Mouse (Mus musculus) heart, adult 18-20 months (tissue): Measurements from ENCODE around the gene Slc22a18. TPM values are rescaled to one million over a fixed set of nuclear protein-coding genes. Genes with fewer than 3 reads are reported as not detected.
A peak's percentile ranks its signal among the peaks of the same experiment; 100 is the strongest.
"Not testable (repeated sequence)": the region's sequence is repeated elsewhere in the genome, so short reads cannot be mapped to it uniquely, and the experiment has no call there.

ENCODE experiments used
- DNase-seq, 2 experiments: peaks; one replicate each; pipeline ENCODE4 v3.0.0; 2021 to 2022; ENCODE audit warnings: mixed read lengths in 1 of 2
- total RNA-seq, 2 experiments: library from RNA; stranded (reverse); gene quantifications; 2 replicates each; pipeline ENCODE4 v1.2.3; 2021

Slc22a18 gene
- total RNA-seq, 2 experiments from 2014 or later, result 0.50 to 0.87 TPM

DNA sequence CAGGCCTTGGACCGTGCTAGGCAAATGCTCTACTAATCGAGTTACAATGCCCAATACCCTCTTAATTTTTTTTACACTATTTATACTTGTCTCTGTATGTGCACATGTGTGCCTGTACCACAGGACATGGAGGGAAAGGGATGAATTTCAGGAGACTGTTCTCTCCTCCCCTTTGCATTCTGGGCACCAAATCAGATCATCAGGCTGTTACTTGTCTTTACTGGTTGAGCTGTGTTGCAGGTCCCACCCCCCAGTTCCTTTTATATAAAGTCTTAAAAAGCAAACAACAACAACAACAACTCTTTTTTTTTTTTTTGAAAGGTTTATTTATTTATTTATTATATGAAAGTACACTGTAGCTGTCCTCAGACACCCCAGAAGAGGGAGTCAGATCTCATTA is 31.9 kb downstream of the Slc22a18 start:
- DNase-seq, result no peak

DNA sequence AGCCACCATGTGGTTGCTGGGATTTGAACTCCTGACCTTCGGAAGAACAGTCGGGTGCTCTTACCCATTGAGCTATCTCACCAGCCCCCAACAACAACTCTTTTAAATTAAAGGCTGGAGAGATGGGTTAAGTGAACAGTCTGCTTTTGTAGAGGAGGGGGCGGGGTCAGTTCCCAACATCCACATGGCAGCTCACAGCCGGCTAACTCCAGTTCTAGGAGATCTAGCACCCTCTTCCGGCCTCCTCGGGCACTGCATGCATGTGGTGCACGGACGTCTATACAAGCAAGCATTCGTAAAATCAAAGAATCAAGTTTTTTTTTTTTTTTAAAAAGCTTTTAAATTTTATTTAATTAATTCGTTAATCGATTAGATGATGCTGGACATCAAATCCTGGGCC is 32.3 kb downstream of the Slc22a18 start:
- peak; percentile 68 to 89 for DNase-seq

DNA sequence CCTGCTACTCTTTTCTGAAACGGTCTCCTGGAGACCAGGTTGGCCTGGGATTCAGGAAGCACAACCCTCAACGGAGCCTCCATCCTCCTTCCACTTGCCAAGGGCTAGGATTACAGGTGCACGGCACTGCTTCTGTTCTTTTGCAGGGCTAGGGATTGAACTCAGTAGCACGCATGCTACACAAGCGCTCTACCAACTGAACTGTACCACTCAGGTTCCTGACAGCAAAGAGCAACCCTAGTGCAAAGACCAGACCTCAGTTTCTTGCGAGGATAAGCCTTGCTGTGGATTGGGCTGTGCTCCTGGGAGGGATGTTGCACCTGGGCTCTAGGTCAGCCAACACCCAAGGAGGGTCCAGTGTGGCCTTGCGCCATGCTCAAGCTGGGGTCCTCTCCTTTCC is 32.7 kb downstream of the Slc22a18 start:
- no peak for DNase-seq

DNA sequence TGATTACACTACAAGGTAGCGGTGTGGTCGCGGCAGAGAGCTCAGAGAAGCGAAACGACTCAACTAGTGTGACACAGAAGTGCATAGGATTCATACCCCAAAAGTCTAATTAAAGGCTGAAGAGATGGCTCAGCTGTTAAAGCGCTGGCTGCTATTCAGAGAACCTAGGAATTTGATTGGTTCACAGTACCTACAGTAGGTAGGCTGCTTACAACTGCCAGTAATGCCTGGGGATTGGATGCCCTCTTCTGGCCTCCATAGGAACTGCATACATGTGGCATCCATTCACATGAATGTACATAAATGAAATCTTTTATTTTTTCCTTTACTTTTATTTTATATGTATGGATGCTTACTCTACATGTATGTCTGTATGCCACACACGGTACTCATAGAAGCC is 33.1 kb downstream of the Slc22a18 start:
- peak; percentile 23 to 70 for DNase-seq

DNA sequence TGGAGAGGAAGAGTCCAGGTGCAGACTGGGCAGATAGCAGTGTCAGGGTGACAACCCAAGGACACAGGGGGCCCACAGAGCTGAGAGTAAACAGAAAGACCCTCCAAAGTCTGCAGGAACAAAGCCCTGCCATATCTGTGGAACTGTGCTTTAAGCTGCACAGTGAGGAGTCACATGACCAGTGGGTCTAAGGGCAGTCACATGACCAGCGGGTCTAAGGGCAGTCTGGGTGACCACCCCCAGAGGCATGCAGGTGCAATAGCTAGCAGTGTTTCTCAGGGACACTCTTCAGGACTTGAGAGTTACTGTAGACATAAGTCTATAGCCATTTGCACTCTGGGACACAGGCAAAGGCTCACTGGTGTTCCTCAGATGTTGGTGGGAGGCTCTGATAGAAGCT is 36.0 kb downstream of the Slc22a18 start:
- DNase-seq, result no peak

DNA sequence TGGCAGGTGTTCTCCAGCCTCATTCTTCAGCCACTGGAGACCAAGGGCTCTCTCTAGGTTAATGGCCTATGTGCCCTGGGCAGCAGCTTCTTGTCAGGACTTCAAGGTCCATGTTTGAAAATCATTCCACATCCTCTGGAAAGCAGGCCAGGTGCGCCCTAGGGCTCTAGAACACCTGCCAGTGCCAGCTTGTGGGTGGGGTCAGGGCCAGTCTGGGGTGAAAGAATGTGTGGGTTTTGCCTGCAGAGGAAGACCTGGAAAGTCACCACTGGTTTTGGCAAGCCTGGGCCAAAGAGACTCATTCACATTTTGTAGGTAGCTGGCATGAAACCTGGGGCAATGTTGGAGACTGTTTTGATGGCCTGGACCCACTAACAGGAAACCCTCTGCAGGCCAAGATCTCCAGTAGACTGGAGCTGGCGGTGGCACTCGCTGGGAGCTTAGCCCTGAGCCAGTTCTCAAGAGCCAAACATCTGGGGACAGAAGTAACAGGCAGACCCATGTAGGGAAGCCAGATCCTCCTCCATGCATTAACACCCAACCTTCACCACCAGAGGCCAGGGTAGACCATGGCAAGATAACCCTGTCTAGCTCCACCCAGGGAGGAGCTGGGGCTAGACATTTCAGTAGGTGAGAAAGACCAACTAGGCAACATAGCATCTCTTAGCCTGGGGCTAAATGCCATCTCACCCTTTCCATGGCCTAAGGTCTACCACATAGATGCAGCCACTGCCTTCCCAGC is 37.2 kb downstream of the Slc22a18 start:
- no peak for DNase-seq

DNA sequence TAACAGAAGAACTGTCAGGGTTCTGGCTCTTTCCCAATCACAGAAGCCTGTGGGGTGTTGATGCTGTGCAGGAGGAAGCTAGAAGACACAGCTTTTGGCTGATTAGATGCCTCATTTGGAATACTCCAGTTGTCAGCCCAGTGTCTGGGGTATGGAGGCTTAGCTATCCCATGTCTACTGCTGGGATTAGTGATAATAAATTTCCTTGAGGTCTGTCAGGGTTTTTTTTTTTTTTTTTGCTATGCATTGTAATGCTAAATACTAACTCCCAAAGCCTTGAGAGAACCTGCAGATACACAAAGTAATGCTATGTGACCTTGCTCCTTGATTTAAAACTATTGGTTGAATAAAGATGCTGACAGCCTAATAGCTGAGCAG is 37.8 kb downstream of the Slc22a18 start:
- DNase-seq, result no peak

DNA sequence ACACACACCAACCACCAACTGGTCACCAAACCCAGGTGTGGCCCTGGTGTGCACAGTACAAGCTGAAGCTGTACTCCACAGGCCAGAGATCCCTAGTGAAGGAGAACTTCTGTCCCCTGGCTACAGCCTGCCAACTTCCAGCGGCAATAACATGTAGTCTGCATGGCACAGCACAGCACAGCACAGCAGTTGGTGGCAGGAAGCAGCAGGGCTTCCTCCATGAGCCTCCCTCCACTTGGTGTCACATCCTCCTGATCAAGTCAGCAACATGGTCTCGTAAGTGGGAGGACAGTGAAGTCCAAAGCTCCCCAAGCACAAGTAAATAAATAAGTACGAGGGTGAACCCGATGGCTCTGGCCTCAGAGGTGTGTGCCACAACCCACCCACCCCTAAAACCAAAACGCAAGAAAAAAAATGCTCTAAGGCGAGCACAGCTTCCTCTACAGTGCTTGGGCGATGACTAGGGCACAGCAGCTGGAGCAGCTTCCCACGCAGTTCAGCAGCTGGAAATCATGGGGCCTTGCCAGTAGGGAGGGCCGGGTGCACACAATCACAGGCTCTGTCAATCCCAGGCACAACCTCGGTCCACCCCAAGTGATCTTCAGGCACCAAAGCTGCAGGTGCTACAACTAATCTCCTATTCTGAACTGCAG is 40.4 kb downstream of the Slc22a18 start:
- DNase-seq, result peak; percentile 63 to 67

DNA sequence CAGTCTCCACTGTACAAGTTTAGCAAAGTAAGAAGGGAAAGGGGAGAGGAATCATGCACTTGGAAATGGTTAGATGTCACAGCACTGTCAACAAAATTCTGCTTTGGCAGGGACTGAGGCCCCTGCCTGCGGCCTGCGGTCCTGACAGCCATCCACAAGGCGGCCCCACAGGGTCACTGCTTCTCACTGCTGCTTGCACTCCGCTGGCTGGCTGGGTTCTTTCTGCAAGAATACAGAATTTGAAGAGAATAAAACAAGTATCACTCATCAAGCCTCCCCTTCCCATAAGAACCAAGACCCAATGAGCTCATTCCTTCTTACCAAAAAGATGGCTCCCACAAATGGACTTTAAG is 40.9 kb downstream of the Slc22a18 start:
- DNase-seq, result peak in 1 of 2 experiments; percentile 15

DNA sequence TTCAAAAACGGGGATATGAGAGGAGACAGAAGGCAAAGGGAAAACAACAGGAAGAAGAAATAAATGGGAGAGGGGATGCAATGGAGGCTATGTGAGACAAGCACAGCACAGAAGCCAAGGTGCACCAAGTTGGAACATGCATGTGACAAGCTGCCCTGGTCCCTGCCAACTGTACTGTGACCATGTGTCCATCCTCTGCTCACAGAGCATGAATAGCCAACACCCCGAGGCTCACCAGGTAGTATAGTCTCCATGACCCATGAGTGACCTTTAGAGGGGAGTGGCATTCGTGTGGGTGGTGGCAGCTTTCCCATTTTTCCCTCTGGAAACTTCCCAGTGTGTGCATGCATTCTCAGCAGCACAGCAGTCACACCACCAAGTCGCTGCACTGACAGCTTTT is 45.8 kb downstream of the Slc22a18 start:
- no peak for DNase-seq

DNA sequence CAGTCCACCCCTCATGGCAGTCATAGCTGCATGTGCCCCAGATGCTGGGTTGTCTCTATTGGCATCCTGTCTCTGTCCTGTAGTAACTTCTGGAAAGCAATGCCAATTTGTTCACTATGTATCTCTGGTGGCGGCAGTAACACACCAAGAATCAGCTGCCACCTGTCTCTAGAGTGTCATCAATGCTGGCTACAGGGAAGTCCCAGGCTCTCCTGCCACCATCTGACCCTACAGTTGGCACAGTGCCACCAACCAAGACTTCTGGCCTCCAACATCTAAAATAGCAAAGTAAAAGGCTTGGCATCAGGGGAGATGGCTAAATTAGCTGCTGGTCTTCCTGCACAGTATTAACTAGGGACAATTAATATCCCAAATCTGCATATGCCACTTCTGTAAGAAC is 58.9 kb downstream of the Slc22a18 start:
- peak in 1 of 2 experiments; percentile 18 for DNase-seq

DNA sequence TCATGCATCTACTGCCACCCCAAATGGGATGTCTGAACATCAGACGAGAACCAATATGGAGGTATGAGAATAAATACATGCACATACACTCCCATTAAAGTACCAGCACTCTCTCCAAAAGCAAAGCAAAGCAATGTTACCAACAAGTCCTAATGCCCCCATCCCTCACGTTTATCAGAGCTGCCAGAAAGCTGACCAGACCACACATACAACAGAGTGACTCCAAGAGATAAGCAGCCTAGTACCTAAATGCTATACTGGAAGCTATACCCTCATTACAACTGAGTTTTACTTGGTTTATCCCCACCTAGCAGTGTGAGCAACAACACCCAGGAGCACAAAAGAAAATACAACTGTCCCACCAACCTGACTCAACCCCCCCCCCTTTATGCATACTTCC is 59.7 kb downstream of the Slc22a18 start:
- no peak for DNase-seq

DNA sequence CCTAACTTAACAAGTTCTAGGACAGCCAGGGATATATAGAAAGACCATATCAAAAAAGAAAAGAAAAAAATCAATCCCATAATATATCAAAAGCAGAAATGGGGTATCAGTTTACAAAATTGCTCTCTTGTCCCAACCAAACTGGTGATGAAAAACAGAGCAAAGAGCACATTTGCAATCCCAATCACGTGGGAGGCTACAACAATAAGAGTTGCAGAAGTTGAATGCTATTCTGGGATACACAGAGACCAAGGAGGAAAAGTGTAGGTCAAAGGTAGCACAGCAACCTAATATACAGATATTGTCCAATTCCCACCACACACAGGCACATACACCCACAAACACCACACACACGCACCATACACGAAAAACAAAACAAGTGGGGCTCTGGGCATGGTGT is 62.7 kb downstream of the Slc22a18 start:
- DNase-seq, result no peak

DNA sequence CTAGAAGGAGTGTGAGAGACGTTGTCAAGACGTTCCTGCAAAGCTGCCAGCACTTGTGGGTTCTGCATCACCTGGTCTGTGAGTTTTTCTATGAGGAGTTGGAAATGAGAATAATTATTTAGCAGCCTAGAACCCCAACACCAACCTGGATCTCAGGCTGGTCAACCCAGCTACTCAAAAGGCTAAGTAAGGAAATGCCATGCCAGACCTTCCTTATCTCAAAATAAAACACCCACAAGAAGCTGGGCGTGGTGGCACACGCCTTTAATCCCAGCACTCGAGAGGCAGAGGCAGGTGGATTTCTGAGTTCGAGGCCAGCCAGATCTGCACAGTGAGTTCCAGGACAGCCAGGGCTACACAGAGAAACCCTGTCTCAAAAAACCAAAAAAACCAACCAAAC is 64.7 kb downstream of the Slc22a18 start:
- not testable (repeated sequence) for DNase-seq

DNA sequence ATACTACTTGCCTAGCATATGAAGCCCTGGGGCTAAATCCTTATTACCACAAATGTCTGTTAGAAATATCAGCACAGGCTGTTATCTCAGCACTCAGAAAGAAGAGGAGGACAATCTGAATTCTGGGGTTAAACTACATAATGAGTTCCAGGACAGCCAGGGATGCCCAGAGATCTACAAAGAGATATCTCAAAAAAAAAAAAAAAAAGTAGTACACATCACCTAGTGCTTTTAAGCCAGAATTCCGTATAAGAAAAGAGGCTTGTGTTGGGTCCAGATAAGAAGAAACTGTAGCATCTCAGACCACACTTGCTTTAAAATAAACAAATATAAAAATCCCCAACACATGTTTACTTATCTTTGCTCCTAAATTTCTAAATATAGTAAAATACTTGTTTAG is 65.1 kb downstream of the Slc22a18 start:
- DNase-seq, result no peak

DNA sequence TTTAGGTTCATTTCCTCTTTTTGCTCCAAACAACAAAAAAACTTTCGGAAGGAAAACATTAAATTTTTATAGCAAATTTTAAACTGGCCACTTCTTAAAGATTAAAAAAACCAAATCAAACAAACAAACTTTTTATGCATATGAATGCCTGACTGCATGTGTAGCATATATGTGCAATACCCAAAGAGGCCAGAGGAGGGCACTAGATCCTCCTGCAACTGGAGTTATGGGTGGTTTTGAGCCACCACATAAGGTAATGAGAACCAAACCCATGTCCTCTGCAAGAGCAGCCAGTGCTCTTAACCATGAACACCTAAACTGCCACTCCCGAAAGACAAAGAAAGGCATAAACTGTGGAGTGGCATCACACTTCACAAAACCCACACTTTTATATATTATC is 70.8 kb downstream of the Slc22a18 start:
- DNase-seq, result peak in 1 of 2 experiments; percentile 42

DNA sequence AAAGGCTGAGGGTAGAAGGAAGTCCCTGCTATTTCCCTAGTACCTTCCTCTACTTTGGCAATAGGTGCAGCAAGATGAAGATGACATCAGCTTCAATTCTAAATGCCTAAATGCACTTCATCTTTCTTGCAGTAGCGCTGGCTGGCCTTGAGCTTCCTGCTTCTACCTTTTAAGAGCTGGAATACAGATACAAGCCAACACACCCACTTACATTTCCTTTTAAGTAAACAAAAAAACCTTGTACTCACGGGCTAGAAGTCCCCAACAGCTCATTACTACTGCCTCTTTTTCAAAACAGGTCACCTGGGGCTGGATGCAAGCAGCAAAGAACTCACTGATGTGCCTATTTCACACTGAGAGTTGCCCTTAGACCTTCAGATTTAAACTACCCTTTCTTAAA is 73.0 kb downstream of the Slc22a18 start:
- DNase-seq, result no peak

DNA sequence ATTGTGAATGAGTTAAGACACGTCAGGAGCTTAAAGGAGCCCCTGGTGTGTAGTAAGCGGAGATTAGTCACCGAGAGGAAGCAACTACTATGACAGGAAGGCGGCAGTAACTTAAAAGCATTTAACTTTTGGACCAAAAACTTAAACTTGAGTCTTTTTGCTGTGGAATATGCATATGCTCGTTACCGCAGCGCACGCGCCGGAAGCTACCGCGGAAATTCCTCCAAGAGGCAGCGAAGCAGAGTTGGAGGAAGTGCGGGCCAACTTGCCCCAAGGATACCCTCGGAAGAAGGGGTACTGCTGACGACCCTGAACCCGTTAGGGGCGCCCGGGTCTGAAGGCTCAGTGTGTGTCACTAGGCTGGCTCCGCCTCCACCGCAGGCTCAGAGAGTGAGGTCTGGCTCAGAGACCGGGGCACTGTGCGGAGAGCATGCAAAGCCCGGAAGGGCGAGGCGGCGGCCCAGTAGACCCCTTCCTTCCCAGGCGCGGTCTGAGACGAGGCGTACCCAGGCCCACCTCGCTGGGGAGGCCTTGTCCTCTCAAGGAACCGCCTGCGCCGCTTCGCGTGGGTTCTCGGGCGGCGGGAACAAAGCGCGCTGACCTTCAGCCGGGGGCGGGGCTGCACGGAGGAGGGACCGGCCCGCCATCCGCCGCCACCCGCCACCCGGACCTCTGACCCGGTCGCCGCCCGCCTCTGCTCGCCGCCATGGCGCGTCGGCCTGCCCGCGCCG is 74.9 kb downstream of the Slc22a18 start:
- no peak for DNase-seq

Other genes with a start within 250 kb of the Slc22a18 start
- gene Cdkn1c, start 12.7 kb upstream of the Slc22a18 start, total RNA-seq, result 10 to 100 TPM; 22.9 to 30.2 TPM
- gene Phlda2, start 29.4 kb downstream of the Slc22a18 start, total RNA-seq, result not detected
- 100 to 1,000 TPM; 185 to 191 TPM for gene Nap1l4, start 75.4 kb downstream of the Slc22a18 start, total RNA-seq
- 10 to 100 TPM; 20.4 to 20.6 TPM for gene Cars, start 126.4 kb downstream of the Slc22a18 start, total RNA-seq
- gene Tnfrsf26, start 155.0 kb downstream of the Slc22a18 start, total RNA-seq, result under 1 TPM; 0.50 to 0.80 TPM
- 1 to 10 TPM; 2.7 to 3.3 TPM for gene Tnfrsf22, start 175.9 kb downstream of the Slc22a18 start, total RNA-seq
- 1 to 10 TPM; 3.2 to 5.1 TPM for gene Tnfrsf23, start 212.1 kb downstream of the Slc22a18 start, total RNA-seq